ENCODE assay signal across 8 mouse cellular contexts in genomic region chr8:111941101-111941454, GRCm38 (mm10). TPM values are rescaled to one million over a fixed set of nuclear protein-coding genes. Genes with fewer than 3 reads are reported as not detected.
DNase-seq lines count a peak whose midpoint lies in the region; TF ChIP-seq lines count a peak whose summit lies in the region.

No protein-coding gene starts in this region.

- H3K9ac ChIP-seq in ES-E14 (ENCODE audit: insufficient read depth, low read depth, low read length, poor library complexity, severe bottlenecking), result peak overlapping the region; percentile 82

- intact Hi-C loops in heart, postnatal 14 days (cut with DNase I), result loop anchor here (2.0 kb wide), 1 partner anchor 52 kb away; the partner anchor contains the start of gene Adat1

- in situ Hi-C loops in ES-E14 (cut with MboI; ENCODE audit: low sequenced_read_pairs in 2 of 2, unreplicated experiment in 2 of 2), result no loop called here

- under 1% methylated on average over 23 of the region's 23 CpGs for WGBS in forebrain, embryonic 10.5 days

- H3K4me1 ChIP-seq in ES-E14 (ENCODE audit: control insufficient read depth in 2 of 2, insufficient read depth in 2 of 2, low read length in 2 of 2, poor library complexity in 1 of 2), result peaks cover 11 to 13% of the 10 kb centered on the region in 2 experiments
- H3K4me1 ChIP-seq in forebrain, embryonic 10.5 days, result peaks cover 23% of the 10 kb centered on the region

- H3K9me3 ChIP-seq in ES-E14 (ENCODE audit: control insufficient read depth, insufficient read depth, low read depth, low read length), result no peaks in the 10 kb centered on the region
- H3K9me3 ChIP-seq in forebrain, embryonic 10.5 days, result no peaks in the 10 kb centered on the region

- peak overlapping the region; percentile 91 for H3K4me3 ChIP-seq in ES-E14 (ENCODE audit: insufficient read depth in 1 of 2, low read depth in 1 of 2, low read length in 2 of 2, poor library complexity in 1 of 2, severe bottlenecking in 1 of 2)
- H3K4me3 ChIP-seq in forebrain, embryonic 10.5 days, result peak overlapping the region; percentile 100

- H3K36me3 ChIP-seq in ES-E14 (ENCODE audit: control insufficient read depth, insufficient read depth, low read length, poor library complexity, severe bottlenecking), result peaks cover 19% of the 10 kb centered on the region
- H3K36me3 ChIP-seq in forebrain, embryonic 10.5 days (replicated peaks), result peaks cover 42% of the 10 kb centered on the region

- peak; percentile 52 for DNase-seq in ES-E14 (ENCODE audit: low read depth, low spot score)
- DNase-seq in adrenal gland, postnatal 25 days, result peak; percentile 53
- DNase-seq in forebrain, embryonic 10.5 days (ENCODE audit: extremely low spot score, low spot score), result peak; percentile 36
- peak; percentile 44 to 56 for DNase-seq in heart, postnatal 14 days
- DNase-seq in kidney, postnatal 36 days, result peak; percentile 37 to 73
- DNase-seq in lung, postnatal 4 days, result peak; percentile 59 to 61
- peak; percentile 51 for DNase-seq in ovary, postnatal 36 days (ENCODE audit: low spot score)
- peak; percentile 31 for DNase-seq in urinary bladder, postnatal 25 days (ENCODE audit: low spot score)

- H3K27ac ChIP-seq in ES-E14 (ENCODE audit: insufficient read depth, low read depth, low read length, poor library complexity, severe bottlenecking), result peak overlapping the region; percentile 62
- H3K27ac ChIP-seq in forebrain, embryonic 10.5 days, result peak overlapping the region; percentile 91

- H3K27me3 ChIP-seq in forebrain, embryonic 10.5 days (ENCODE audit: poor library complexity, severe bottlenecking), result no peaks in the 10 kb centered on the region

TF ChIP-seq in ES-E14, 5 proteins besides CTCF, POLR2A, EP300 and RAD21:
- no peak for TF ChIP-seq ZNF384 (IDR thresholded peaks at IDR 0.05; ENCODE audit: low read depth, low read length)
- no peak for TF ChIP-seq CHD2 (IDR thresholded peaks at IDR 0.05; ENCODE audit: low read depth, low read length)
- TF ChIP-seq ZC3H11A (IDR thresholded peaks at IDR 0.05; ENCODE audit: borderline replicate concordance, low read depth, low read length), result no peak

RNA-seq across cellular contexts. Expression of gene Gabarapl2, which starts 0.6 kb away (rescaled TPM):
- 112 and 255 TPM in 2 replicates for total RNA-seq in ES-E14 (2012; rRNA removed)
- total RNA-seq in adrenal gland, postnatal 25 days (2021), result 127 and 172 TPM in 2 replicates
- polyA plus RNA-seq in forebrain, embryonic 10.5 days (2016; fragmentation: Nextera tagmentation; extraction: Ambion mirVana), result 204 and 213 TPM in 2 replicates
- total RNA-seq in heart, postnatal 14 days (2021), result 100 to 1,000 TPM; 128 to 136 TPM

RNA-seq across cellular contexts. Expression of gene Tmem231, which starts 7.4 kb away (rescaled TPM):
- total RNA-seq in ES-E14 (2012; rRNA removed), result 30.3 and 38.5 TPM in 2 replicates
- total RNA-seq in adrenal gland, postnatal 25 days (2021), result 5.1 and 7.3 TPM in 2 replicates
- 23.1 and 23.2 TPM in 2 replicates for polyA plus RNA-seq in forebrain, embryonic 10.5 days (2016; fragmentation: Nextera tagmentation; extraction: Ambion mirVana)
- 1 to 10 TPM; 1.7 to 2.0 TPM for total RNA-seq in heart, postnatal 14 days (2021)

RNA-seq across cellular contexts. Expression of gene Chst5, which starts 30.8 kb away (rescaled TPM):
- 4.0 and 4.4 TPM in 2 replicates for total RNA-seq in ES-E14 (2012; rRNA removed)
- total RNA-seq in adrenal gland, postnatal 25 days (2021), result not detected in 2 replicates
- 1.4 and 1.7 TPM in 2 replicates for polyA plus RNA-seq in forebrain, embryonic 10.5 days (2016; fragmentation: Nextera tagmentation; extraction: Ambion mirVana)
- total RNA-seq in heart, postnatal 14 days (2021), result not detected

RNA-seq across cellular contexts. Expression of gene Adat1, which starts 51.0 kb away (rescaled TPM):
- total RNA-seq in ES-E14 (2012; rRNA removed), result 11.0 and 14.6 TPM in 2 replicates
- total RNA-seq in adrenal gland, postnatal 25 days (2021), result 5.4 TPM in 2 replicates
- 18.6 and 18.7 TPM in 2 replicates for polyA plus RNA-seq in forebrain, embryonic 10.5 days (2016; fragmentation: Nextera tagmentation; extraction: Ambion mirVana)
- total RNA-seq in heart, postnatal 14 days (2021), result 1 to 10 TPM; 1.9 to 2.2 TPM

Comparison
In these comparisons a context has a peak if more than half of its experiments do, and no peak if none do; other contexts are left out.
1. Peak in every context shown above with its lines: DNase-seq, H3K4me3 ChIP-seq and H3K27ac ChIP-seq.